ENCODE assay signal across 8 mouse cellular contexts in genomic region chr4:119932549-119933257, GRCm38 (mm10).
DNase-seq lines count a peak whose midpoint lies in the region; TF ChIP-seq lines count a peak whose summit lies in the region.
"Had no signal": no experiment of that assay in that cellular context is flagged by ENCODE, and none has a peak within 500 bp of the region (broad histone marks: within the 10 kb centered on the region; RNA-seq: fewer than 3 reads in every experiment).

No protein-coding gene starts in this region.

- DNase-seq in left cerebral cortex, adult 18-20 months (ENCODE audit: low spot score in 2 of 2), result peak; percentile 73 to 80
- DNase-seq in left cerebral cortex, adult 11 months (ENCODE audit: low spot score), result no peak
- peak; percentile 36 for DNase-seq in embryo, embryonic 11.5 days (ENCODE audit: low read depth, low spot score)
- peak; percentile 70 to 71 for DNase-seq in left cerebral cortex, adult 2 months (ENCODE audit: extremely low spot score in 1 of 2, low spot score in 2 of 2)
- DNase-seq in right cerebral cortex, postnatal 36 days (ENCODE audit: low spot score in 2 of 2), result peak; percentile 75 to 78
- no peak for DNase-seq in ovary, postnatal 36 days (ENCODE audit: low spot score)
- no peak for DNase-seq in thymus, postnatal 25 days

- intact Hi-C loops in left cerebral cortex, adult 2 months (cut with DNase I), result loop anchor here (2.0 kb wide), 1 partner anchor 16 kb away; no protein-coding TSS in a partner anchor

- H3K4me3 ChIP-seq in left cerebral cortex, adult 2 months, result no peak overlapping the region
- H3K4me3 ChIP-seq: limb, embryonic 13.5 days had no signal

- peak overlapping the region; percentile 71 for H3K27ac ChIP-seq in left cerebral cortex, adult 2 months
- H3K27ac ChIP-seq: limb, embryonic 13.5 days had no signal

- TF ChIP-seq CTCF in left cerebral cortex, adult 2 months (IDR thresholded peaks at IDR 0.05), result no peak

Comparison
In these comparisons a context has a peak if more than half of its experiments do, and no peak if none do; other contexts are left out.
1. DNase-seq: peak in left cerebral cortex, adult 18-20 months (2 of 2), embryo, embryonic 11.5 days (single experiment), left cerebral cortex, adult 2 months (2 of 2) and right cerebral cortex, postnatal 36 days (2 of 2); none in left cerebral cortex, adult 11 months (single experiment), ovary, postnatal 36 days (single experiment) and thymus, postnatal 25 days (single experiment).